Mouse (Mus musculus): ENCODE measurements around the gene Tnfsf18. TPM values are rescaled to one million over a fixed set of nuclear protein-coding genes. Genes with fewer than 3 reads are reported as not detected.

The Tnfsf18 gene
- total RNA-seq, 2 experiments from 2014 or later = 1.2 TPM; not detected in 1

Other genes starting within 250 kb of the Tnfsf18 start
- gene Prdx6, start 243.4 kb upstream of the Tnfsf18 start, total RNA-seq (2015; ENCODE audit: low replicate concordance) = 41.2 and 61.1 TPM in 2 replicates
- gene Prdx6, start 243.4 kb upstream of the Tnfsf18 start, total RNA-seq (2017; ENCODE audit: low replicate concordance) = 40.3 and 63.1 TPM in 2 replicates
- gene Tnfsf4, start 99.2 kb upstream of the Tnfsf18 start, total RNA-seq (2015; ENCODE audit: low replicate concordance) = not detected in 2 replicates
- not detected in 2 replicates for gene Tnfsf4, start 99.2 kb upstream of the Tnfsf18 start, total RNA-seq (2017; ENCODE audit: low replicate concordance)